ENCODE assay signal across 13 mouse cellular contexts in the genomic region with DNA sequence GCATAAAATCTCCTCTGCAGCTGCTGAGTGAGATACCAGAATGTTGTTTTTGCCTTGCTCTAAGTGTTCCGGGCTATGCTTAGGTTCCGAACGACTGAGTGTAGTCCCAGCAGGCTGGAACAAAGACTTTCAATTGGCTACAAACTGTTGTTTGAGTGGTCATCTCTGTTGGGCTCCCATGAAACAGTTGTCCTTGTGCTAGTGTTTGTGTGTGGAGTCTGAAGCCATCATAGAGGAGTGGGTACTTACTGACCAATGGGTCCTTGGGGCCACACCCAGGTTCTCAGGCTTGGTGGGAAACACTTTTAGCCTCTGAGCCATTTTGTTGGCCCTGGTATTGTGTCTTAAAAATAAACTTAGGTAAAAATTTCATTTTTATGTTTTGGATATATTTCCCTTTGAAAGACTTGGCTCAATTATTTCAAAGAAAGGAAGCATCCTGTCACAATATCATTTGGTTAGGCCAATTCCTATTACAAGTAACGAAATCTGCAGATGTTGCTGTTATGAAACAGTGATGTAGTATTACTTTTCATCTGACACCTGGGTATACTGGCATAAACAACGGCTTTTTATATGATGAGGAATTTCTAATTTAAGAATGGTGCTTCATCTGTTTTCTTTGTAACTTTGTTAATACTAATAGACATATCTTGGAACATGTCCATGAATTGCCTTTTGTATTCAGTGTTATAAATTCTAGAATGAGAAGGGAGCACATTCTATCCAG.
"Had no signal": no experiment of that assay in that cellular context is flagged by ENCODE, and none has a peak within 500 bp of the region (broad histone marks: within the 10 kb centered on the region; RNA-seq: fewer than 3 reads in every experiment).

No protein-coding gene starts in this region.

- DNase-seq: kidney, adult 9 months; kidney, postnatal 36 days; layer of hippocampus, adult 9-11 months; left cerebral cortex, postnatal 4 days; lung, adult 18-20 months; spleen, adult 18-20 months; thymus, adult 18-20 months; thymus, postnatal 14 days had no signal

- H3K27me3 ChIP-seq: limb, embryonic 13.5 days; midbrain, embryonic 13.5 days; neural tube, embryonic 12.5 days had no signal

- H3K4me2 ChIP-seq: limb, embryonic 13.5 days; midbrain, embryonic 13.5 days; neural tube, embryonic 12.5 days had no signal

- H3K4me1 ChIP-seq: limb, embryonic 13.5 days; midbrain, embryonic 13.5 days; neural tube, embryonic 12.5 days had no signal

- H3K27ac ChIP-seq: kidney, postnatal 0 days; limb, embryonic 13.5 days; liver, embryonic 14.5 days; midbrain, embryonic 13.5 days; neural tube, embryonic 12.5 days had no signal

- H3K9ac ChIP-seq: limb, embryonic 13.5 days; liver, embryonic 14.5 days; midbrain, embryonic 13.5 days; neural tube, embryonic 12.5 days had no signal

- ATAC-seq: midbrain, embryonic 13.5 days had no signal

- H3K4me3 ChIP-seq: limb, embryonic 13.5 days; midbrain, embryonic 13.5 days; neural tube, embryonic 12.5 days had no signal

- H3K9me3 ChIP-seq: neural tube, embryonic 12.5 days had no signal
